Mouse (Mus musculus) lung, postnatal 36 days (tissue): ENCODE measurements around the gene Adssl1.

Experiments
- DNase-seq: peaks from one replicate; pipeline ENCODE4 v3.0.0; 2022; ENCODE audit warnings: mixed read lengths

The Adssl1 gene

DNA sequence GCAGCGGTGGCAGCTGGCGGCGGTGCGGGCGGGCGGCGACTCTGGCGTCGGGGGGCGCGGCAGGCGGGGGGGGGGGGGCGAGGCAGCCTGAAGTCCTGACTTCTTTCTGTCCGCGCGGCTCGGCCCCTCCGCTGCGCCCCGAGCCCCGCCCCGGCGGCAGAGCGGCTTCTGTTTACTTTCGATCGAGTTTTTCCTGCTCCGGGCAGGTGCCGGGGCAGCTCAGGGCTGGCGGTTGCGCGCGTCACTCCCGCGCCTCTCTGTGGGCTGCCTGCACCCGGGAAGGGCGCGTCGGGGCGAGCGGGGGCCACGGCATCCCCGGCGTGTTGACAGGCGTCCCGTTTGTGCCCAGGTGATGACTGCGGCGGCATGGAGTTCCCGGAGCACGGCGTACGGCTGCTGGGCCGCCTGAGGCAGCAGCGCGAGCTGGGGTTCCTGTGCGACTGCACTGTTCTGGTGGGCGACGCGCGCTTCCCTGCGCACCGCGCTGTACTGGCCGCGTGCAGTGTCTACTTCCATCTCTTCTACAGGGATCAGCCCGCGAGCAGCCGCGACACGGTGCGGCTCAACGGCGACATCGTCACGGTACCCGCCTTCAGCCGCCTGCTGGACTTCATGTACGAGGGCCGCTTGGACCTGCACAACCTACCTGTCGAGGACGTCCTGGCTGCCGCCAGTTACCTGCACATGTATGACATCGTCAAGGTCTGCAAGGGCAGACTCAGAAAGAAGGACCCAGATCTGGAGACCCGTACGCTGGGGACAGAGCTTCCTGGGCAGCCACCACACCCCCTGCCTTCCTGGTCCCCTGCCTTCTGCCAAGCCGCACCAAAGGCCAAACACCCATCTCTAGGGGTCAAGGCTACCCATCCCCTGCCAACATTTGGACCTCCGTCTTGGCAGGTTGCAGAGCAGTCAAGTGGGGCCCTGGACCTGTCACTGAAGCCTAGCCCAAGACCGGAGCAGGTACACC lies 59.5 kb downstream of the Adssl1 start:
- peak; percentile 81 for DNase-seq

- no peak for DNase-seq
Observed at GRCm38 (mm10) chr12:112683351-112683750, 63.5 kb downstream of the Adssl1 start.

GRCm38 (mm10) chr12:112688458-112688857 lies 68.6 kb downstream of the Adssl1 start:
- DNase-seq, result peak; percentile 53
